Mouse (Mus musculus) lung, postnatal 4 days (tissue): Measurements from ENCODE around the gene Padi1.

Experiments used
- DNase-seq, 2 experiments: peaks; one replicate each; pipeline ENCODE4 v3.0.0; 2021

Gene Padi1

DNA sequence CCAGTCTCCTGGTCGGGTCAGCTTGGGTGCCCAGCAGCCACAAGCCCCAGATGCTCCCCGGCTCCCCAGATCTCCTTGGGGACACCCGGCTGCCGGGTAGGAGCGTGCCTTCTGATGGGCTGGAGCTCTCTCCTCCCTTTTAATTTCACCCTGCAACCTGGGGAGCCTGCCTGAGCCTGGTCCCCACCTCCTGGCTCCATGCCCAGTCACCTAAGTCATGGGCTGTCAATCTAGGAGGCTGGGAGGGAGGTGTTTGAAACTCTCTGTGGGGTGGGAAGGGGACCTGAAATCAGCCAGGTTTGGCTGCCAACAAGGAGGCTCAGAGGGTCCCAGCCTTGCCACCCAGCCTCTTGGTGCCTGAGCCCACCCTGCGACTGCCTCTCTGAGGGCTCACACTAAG lies at the start of gene Padi1:
Padi1 (minus strand) TSS at position 113 of the 400 bp plus-strand sequence.
- no peak for DNase-seq

- DNase-seq: no peak
Observed at GRCm38 (mm10) chr4:140892163-140892530, 46.6 kb upstream of the Padi1 start.

DNA sequence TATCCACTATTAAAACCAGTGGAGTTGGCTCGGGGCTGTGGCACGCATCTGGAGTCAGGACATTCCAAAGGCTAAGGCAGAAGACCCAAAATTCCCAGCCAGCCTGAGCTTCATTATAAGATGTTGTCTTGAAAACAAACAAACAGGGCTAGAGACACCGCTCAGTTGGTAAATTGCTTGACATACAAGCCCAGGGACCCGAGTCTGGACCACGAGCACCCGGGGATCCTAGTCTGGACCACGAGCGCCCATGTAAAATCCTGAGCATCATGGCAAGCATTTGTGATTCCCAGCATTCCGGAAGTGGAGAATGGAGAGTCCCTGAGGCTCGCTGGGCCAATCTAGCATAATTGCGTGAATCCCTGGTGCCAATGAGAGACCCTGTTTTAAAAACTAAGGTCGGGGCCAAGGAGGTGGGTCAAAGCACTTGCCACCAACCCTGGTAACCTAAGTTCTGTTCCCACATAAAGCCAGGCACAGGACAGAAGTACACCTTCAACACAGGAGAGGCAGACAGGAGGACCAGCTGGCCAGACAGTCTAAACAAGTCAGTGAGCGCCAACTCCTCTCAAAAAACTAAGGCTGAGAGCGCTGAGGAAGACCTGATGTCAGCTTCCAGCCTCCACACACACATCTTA lies 46.1 kb upstream of the Padi1 start:
- DNase-seq: peak in 1 of 2 experiments; percentile 12

DNA sequence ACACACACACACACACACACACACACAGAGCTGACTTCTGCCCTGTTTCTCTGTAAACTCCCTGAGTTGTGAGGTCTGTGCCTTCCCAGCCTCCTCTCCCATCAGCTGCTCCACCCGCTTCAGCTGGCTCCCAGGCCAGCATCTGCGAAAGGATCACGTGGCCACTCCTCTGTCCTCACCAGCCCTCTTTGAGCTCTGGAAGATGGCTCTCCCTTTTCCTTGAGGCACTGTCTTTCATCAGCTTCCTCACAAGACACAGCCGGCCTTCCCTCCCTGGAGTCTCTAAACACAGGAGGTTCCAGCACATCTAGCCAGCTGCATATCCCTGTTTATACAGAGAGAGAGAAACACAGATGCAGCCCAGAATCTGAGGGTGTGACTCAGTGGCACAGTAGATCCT lies 38.3 kb upstream of the Padi1 start:
- DNase-seq: peak in 1 of 2 experiments; percentile 47

DNA sequence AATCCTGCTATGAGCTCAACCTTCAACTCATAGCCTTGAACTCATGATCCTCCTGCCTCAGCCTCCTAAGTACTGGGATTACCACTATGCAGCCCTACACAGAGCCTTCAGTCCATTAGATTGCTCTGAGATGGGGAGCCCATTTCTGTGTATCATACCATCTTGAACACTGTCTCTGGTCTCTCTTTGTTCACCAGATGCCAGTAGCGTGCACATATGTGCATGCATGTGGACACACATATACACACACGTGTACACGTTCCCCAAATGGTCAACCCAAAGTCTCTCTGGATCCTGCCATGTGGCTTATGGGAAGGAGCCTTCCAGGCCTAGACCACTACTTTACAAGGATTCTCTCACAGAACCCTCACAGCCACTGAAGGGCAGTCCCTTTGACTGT lies 37.4 kb upstream of the Padi1 start:
- no peak for DNase-seq

- no peak for DNase-seq
Observed at GRCm38 (mm10) chr4:140882365-140882764, 36.8 kb upstream of the Padi1 start.

DNA sequence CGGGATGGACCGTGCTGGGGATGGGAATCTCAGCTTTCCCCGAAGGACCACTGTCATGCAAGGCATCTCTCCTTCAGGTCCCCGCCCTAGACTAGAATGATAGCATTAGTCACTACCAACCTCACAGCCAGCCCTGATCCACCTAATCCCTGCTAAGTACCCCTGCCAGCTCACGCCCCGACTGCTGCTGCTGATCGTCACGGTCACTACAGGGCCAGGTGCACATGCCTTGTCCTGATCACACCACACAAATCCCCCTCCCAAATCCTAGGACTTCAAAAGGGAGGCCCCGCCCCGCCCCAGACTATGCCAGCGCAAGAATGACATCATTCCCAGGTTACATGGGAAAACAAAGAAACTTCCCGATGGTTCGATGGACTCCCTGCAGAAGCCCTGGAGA lies 36.2 kb upstream of the Padi1 start:
- no peak for DNase-seq

DNA sequence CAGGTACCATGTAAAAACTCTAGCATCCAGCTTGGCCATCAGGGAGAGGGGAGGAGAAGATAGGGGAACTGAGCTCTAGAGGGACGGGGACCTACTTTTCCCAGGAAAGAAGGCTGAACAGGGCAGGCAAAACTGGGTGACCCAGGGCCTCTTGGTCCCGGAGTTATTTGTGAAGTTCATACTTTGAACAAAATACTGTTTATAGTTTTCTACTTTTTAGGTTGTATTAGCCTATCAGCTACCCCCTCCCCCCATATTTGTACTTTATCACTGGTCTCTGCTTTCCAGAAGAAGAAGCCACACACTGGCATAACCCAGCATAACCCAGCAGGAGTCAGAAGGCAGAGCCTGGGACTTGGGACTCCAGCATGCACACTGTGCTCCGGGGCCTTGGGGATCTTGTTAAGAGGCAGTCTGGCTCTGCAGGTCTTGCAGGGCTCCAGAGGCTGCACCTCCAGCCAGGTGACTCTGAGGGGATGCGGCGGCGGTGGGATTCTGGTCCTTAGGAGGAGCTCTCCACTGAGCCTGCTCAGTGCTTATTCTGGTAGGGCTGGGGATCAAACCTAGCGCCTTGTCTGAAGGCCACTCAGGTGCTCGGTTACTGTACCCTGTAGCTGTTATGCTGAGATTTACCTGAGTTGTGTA lies 35.6 kb upstream of the Padi1 start:
- DNase-seq: no peak

GRCm38 (mm10) chr4:140880207-140880606 lies 34.6 kb upstream of the Padi1 start:
- DNase-seq: no peak

- DNase-seq: no peak
Observed at GRCm38 (mm10) chr4:140879739-140880138, 34.2 kb upstream of the Padi1 start.

GRCm38 (mm10) chr4:140879116-140879515 lies 33.5 kb upstream of the Padi1 start:
- no peak for DNase-seq

GRCm38 (mm10) chr4:140878655-140879054 lies 33.1 kb upstream of the Padi1 start:
- DNase-seq: peak in 1 of 2 experiments; percentile 10

DNA sequence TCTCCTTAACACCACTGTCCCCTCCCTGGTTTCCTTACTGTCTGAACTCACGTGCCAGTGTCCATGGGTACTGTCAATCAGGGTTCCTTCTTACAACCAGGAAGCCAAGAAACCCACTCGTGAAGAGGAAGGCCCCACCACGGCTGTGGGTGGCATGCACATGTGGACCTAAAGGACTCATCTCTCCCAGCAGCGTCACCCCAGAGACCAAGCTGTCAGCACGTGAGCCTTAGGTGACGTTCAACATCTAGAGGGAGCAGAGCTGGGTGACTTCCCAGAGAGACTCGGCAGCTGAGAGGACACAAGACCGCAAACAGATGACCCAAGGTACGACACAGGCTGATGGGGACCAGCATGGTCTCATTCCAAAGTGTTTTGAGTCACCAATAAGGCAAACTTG lies 31.9 kb upstream of the Padi1 start:
- peak in 1 of 2 experiments; percentile 16 for DNase-seq

DNA sequence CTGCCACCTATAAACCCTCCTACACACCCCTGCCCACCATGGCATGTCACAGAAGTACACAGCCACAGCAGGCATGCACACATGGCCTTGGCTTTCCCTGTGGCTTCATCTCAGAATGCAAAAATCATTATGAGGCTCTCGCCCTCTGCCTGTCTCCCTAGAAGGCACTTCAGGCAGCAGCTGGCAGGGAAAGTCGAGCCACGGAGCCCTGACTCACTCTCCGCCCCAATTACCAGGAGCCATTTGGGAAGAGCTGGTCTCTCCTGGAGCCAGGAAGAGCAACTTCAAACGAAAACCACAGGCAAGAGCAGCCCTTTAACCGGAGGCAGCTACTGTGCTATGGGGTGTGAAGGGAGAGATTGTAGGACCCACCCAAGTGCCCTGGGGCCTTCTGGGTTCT lies 31.1 kb upstream of the Padi1 start:
- DNase-seq: peak in 1 of 2 experiments; percentile 12

DNA sequence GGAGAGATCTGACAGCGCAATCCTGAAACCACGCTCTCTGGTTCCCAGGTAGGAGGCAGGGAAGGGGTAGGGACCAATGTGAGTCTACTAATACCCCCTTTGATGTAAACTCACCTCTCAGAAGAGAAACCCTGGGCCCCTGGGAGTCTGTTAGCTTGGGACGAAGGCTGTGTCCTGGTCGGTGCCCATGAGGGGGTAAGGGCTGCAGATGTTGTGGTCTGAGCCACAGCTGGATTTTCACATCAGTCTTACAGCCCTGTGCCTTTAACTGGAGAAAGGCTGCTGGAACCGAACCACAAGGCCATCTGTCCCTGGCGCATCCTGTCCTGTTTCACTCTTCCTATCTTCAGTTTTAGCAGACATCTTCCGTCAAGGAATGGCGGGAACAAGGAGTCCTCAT lies 30.6 kb upstream of the Padi1 start:
- peak in 1 of 2 experiments; percentile 6 for DNase-seq

GRCm38 (mm10) chr4:140873011-140873410 lies 27.4 kb upstream of the Padi1 start:
- DNase-seq: no peak

GRCm38 (mm10) chr4:140872686-140872992 lies 27.1 kb upstream of the Padi1 start:
- peak in 1 of 2 experiments; percentile 20 for DNase-seq

DNA sequence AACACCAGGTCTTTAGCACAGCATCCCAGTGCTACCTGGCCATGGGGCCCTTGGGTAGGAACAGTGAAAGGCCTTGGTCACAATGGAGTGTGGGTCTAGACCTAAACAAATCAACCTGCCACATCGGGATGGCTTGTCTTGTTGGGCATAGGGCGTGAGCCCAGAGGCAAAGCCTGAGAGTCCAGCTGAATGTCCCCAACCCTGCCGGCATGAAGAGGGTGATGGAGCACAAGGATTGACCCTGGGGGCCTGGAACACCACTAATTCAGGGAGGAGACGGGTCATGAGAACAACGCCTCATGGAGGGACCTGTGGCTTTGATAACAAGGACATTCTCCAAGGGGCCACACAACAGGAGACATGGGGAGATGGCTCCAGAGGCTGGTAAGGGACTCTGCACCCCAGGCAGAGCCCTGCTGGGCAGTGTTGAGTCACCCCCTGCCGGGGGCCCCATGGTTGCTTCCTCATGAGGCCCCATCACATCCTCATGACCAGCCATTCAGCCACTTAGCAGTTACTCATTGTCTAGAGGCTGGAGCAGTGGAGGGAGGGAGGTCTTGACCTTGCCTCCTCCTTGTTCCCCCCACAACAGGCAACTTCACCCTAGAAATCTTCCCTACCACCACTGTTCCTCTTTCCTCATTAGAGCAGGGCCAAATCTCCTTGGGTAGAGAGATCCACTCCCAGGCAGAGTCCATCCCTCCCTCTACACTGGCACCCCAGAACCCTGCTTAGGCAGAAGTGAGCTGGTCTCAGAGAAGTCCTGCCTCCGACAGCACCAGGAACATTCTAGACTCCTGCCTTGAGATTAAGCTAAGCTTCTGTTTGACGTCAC lies 26.5 kb upstream of the Padi1 start:
- DNase-seq: peak; percentile 35 to 53

DNA sequence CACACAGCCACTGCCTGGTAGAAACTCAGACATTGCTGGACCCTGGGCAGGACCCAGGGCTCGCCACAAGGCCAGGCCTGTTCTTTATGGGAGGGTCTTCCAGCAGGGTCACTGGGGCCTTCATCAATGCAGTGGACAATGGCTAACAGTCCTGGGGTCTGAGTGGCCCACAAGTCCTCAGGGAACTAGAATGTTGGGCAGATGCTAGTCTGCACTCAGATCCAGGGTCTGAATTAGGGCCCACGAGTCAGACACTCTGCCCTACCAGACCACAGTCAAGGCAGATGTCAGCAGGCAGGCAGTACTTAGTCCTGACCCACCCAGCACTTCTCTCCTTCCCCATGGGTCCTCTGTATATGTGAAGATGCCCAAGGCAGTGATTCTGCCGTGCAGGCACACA lies 25.8 kb upstream of the Padi1 start:
- peak in 1 of 2 experiments; percentile 12 for DNase-seq

GRCm38 (mm10) chr4:140870876-140871275 lies 25.3 kb upstream of the Padi1 start:
- DNase-seq: peak in 1 of 2 experiments; percentile 10

DNA sequence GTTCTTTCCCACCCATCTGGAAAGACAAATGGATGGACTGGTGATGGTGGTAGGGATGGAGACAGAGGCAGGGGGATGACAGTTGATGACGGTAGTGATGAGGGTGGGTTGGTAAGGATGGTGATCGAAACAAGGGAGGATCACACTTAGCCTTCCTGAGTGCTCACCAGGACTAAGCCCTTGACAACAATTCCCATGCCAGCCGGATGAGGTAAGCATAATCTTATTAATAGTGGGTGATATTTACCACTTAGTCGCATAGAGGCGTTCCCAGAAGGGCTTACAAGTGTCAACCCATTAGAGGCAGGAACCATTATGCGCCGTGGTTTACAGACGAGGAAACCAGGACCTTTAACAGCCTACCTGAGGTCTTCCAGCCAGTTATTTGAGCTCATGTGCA lies 24.4 kb upstream of the Padi1 start:
- no peak for DNase-seq

- DNase-seq: peak; percentile 44 to 48
Observed at GRCm38 (mm10) chr4:140868484-140869190, 23.1 kb upstream of the Padi1 start.

- no peak for DNase-seq
Observed at GRCm38 (mm10) chr4:140862036-140862650, 16.6 kb upstream of the Padi1 start.
